In the genomic region with DNA sequence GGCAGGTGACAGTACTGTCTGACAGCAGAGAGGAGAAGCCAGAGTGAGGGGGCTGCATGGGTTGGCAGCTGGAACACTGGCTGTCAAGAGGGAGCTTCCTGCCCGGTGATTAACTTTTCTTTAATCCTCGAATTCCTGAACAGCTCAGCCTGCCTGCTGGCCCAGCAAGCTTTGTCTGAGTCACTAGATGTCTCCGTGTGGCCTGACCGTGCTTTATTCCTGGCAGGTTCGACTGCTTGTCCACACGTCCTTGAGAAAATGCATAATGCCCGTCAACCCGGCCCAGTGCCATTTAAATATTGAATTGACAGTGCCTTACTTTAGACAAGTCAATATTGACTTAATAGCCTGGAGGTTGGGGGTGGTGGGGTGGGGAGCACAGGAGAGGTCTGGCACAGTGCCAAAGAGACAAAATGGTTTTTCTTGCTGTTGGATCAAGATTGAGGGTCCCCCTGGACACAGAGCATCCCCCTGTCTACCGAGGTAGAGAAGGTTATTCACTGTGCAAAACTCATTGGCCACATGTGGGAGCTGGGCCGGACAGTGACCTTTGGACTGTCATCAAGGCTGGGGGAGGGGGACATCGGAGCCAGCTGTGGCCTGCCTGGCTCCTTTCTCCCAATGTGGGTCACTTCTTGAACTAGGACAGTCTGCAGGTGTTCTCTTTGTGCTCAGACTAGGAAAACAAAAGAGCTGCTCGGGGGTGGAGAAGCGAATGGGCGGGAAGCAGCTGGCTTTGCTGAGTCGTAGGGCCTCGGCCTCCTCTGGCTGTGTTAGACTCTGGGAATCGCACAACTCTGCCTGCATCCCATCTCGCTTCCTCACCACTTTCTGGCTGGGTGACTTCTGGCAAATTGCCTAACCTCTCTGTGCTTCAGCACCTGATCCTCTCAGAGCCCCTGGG, we compare ENCODE assay signal across 9 mouse cellular contexts. TPM values are rescaled to one million over a fixed set of nuclear protein-coding genes. Genes with fewer than 3 reads are reported as not detected.
A peak's percentile ranks its signal among the peaks of the same experiment; 100 is the strongest.
DNase-seq lines count a peak whose midpoint lies in the region; ATAC-seq lines count a peak whose summit lies in the region.
"Had no signal": no experiment of that assay in that cellular context is flagged by ENCODE, and none has a peak within 500 bp of the region (broad histone marks: within the 10 kb centered on the region; RNA-seq: fewer than 3 reads in every experiment).

No protein-coding gene starts in this region.

- no peaks in the 10 kb centered on the region for H3K9me3 ChIP-seq in embryonic facial prominence, embryonic 14.5 days (ENCODE audit: control insufficient read depth, low read length)
- H3K9me3 ChIP-seq: limb, embryonic 12.5 days had no signal

- 13% methylated on average over 18 of the region's 18 CpGs for WGBS in embryonic facial prominence, embryonic 14.5 days

- DNase-seq in 3134 (ENCODE audit: extremely low read depth, insufficient read length, low spot score) (peak; percentile 63), ZHBTc4 (ENCODE audit: low read depth, low spot score) (peak; percentile 71)
- DNase-seq in embryonic facial prominence, embryonic 14.5 days (ENCODE audit: low spot score), result peak; percentile 67
- DNase-seq in kidney, adult 11 months, result peak; percentile 69
- peak; percentile 61 for DNase-seq in lung, postnatal 36 days
- no peak for DNase-seq in natural killer cell, adult 2 months (ENCODE audit: low spot score in 2 of 2)

- no peak overlapping the region for H3K4me3 ChIP-seq in embryonic facial prominence, embryonic 14.5 days (ENCODE audit: low read depth, low read length)
- H3K4me3 ChIP-seq: limb, embryonic 12.5 days had no signal

- 0 out of 2 replicates have a peak, but pooled peaks cover 5% of the 10 kb centered on the region for H3K27me3 ChIP-seq in embryonic facial prominence, embryonic 14.5 days (replicated peaks; ENCODE audit: control insufficient read depth, insufficient read depth, low read length)

- H3K4me2 ChIP-seq in embryonic facial prominence, embryonic 14.5 days (ENCODE audit: low read depth, low read length), result no peak overlapping the region
- H3K4me2 ChIP-seq: limb, embryonic 12.5 days had no signal

- peaks cover 7% of the 10 kb centered on the region; the same call in 1 of the 2 replicates for H3K4me1 ChIP-seq in embryonic facial prominence, embryonic 14.5 days (ENCODE audit: control insufficient read depth, insufficient read depth, low read length)

- ATAC-seq in embryonic facial prominence, embryonic 14.5 days (ENCODE audit: low read depth), result peak; percentile 59; the same call in 1 of the 2 replicates
- ATAC-seq in erythroblast, adult 5-6 weeks (replicated peaks; ENCODE audit: low FRiP score, poor library complexity, severe bottlenecking), result no peak
- ATAC-seq in CD4-positive, CD25-positive, alpha-beta regulatory T cell, adult 4 months, result no peak

- 0 out of 2 replicates have a peak overlapping the region, but pooled peaks have one; percentile 5 for H3K9ac ChIP-seq in embryonic facial prominence, embryonic 14.5 days (ENCODE audit: low read depth, low read length)
- H3K9ac ChIP-seq: limb, embryonic 12.5 days had no signal

- H3K27ac ChIP-seq in embryonic facial prominence, embryonic 14.5 days (replicated peaks; ENCODE audit: low read depth, low read length), result no peak overlapping the region; the same call in 1 of the 2 replicates
- H3K27ac ChIP-seq: limb, embryonic 12.5 days had no signal

- H3K36me3 ChIP-seq in embryonic facial prominence, embryonic 14.5 days (ENCODE audit: control insufficient read depth, insufficient read depth, low read length), result no peaks in the 10 kb centered on the region
- H3K36me3 ChIP-seq: limb, embryonic 12.5 days had no signal

RNA-seq across cellular contexts. Expression of a gene that starts 30.3 kb away (rescaled TPM):
- 33.1 and 34.9 TPM in 2 replicates for polyA plus RNA-seq in embryonic facial prominence, embryonic 14.5 days (2014; fragmentation: Nextera tagmentation; extraction: Ambion mirVana)
- 2.1 and 3.1 TPM in 2 replicates for total RNA-seq in erythroblast, adult 5-6 weeks (2015; ENCODE audit: low replicate concordance)
- 3.2 and 7.8 TPM in 2 replicates for total RNA-seq in erythroblast, adult 5-6 weeks (2017; ENCODE audit: low replicate concordance)
- polyA plus RNA-seq in CD4-positive, CD25-positive, alpha-beta regulatory T cell, adult 4 months (2017; shearing (Covaris generic)), result 10 to 100 TPM; 30.9 to 41.6 TPM

Comparison
In these comparisons a context has a peak if more than half of its experiments do, and no peak if none do; other contexts are left out.
1. DNase-seq: peak in 3134 (single experiment), ZHBTc4 (single experiment), embryonic facial prominence, embryonic 14.5 days (single experiment), kidney, adult 11 months (single experiment) and lung, postnatal 36 days (single experiment); none in natural killer cell, adult 2 months (0 of 2).